Comparison of ENCODE assay signal across 27 mouse cellular contexts in genomic region chr4:154185001-154185400, GRCm38 (mm10). TPM values are rescaled to one million over a fixed set of nuclear protein-coding genes. Genes with fewer than 3 reads are reported as not detected.
"Had no signal": no experiment of that assay in that cellular context is flagged by ENCODE, and none has a peak within 500 bp of the region (broad histone marks: within the 10 kb centered on the region; RNA-seq: fewer than 3 reads in every experiment).

No protein-coding gene starts in this region.

- H3K9me3 ChIP-seq: hindbrain, embryonic 10.5 days; hindbrain, embryonic 12.5 days; intestine, embryonic 15.5 days; limb, embryonic 10.5 days; limb, embryonic 12.5 days had no signal

- H3K4me1 ChIP-seq: intestine, embryonic 15.5 days; limb, embryonic 12.5 days had no signal

- ATAC-seq: forebrain, postnatal 0 days; hindbrain, embryonic 16.5 days; inflammation-experienced regulatory T-cells, adult 6 months; intestine, embryonic 15.5 days; intestine, postnatal 0 days had no signal

- H3K27me3 ChIP-seq: hindbrain, embryonic 12.5 days; intestine, embryonic 15.5 days; limb, embryonic 12.5 days had no signal

- H3K4me2 ChIP-seq: heart, embryonic 11.5 days; hindbrain, embryonic 12.5 days; hindbrain, embryonic 14.5 days; intestine, embryonic 15.5 days; limb, embryonic 12.5 days had no signal

- H3K36me3 ChIP-seq: intestine, embryonic 15.5 days had no signal

- H3K4me3 ChIP-seq: hindbrain, embryonic 10.5 days; hindbrain, embryonic 12.5 days; intestine, embryonic 15.5 days; layer of hippocampus, adult 2 months; left cerebral cortex, adult 2 months; limb, embryonic 10.5 days; limb, embryonic 12.5 days had no signal

- DNase-seq: forebrain, postnatal 0 days; gastrocnemius, postnatal 10 days; gastrocnemius, postnatal 25 days; heart, adult 18-20 months; heart, postnatal 10 days; heart, postnatal 36 days; kidney, adult 18-20 months; kidney, adult 8-10 months; kidney, postnatal 10 days; kidney, postnatal 25 days; kidney, postnatal 4 days; liver had no signal

- H3K9ac ChIP-seq: forebrain, postnatal 0 days; hindbrain, embryonic 12.5 days; hindbrain, embryonic 14.5 days; intestine, embryonic 15.5 days; limb, embryonic 12.5 days had no signal

- H3K27ac ChIP-seq: hindbrain, embryonic 10.5 days; hindbrain, embryonic 12.5 days; hindbrain, embryonic 14.5 days; intestine, embryonic 15.5 days; layer of hippocampus, adult 2 months; limb, embryonic 10.5 days; limb, embryonic 12.5 days had no signal

RNA-seq across cellular contexts. Expression of gene Megf6, which starts 14.5 kb away (rescaled TPM):
- total RNA-seq: granulocyte monocyte progenitor cell, adult 5-6 weeks had no signal
- polyA plus RNA-seq: inflammation-experienced regulatory T-cells, adult 6 months had no signal

RNA-seq across cellular contexts. Expression of gene Trp73, which starts 45.0 kb away (rescaled TPM):
- total RNA-seq: gastrocnemius, adult 18-20 months; gastrocnemius, postnatal 10 days; granulocyte monocyte progenitor cell, adult 5-6 weeks; heart, adult 8-10 months; heart, postnatal 36 days had no signal
- polyA plus RNA-seq: heart, embryonic 11.5 days had no signal
